In genomic region chr4:97635296-97635755, GRCm38 (mm10) we compare ENCODE assay signal across 12 mouse cellular contexts.
A peak's percentile ranks its signal among the peaks of the same experiment; 100 is the strongest.
DNase-seq lines count a peak whose midpoint lies in the region; ATAC-seq lines count a peak whose summit lies in the region.
"Had no signal": no experiment of that assay in that cellular context is flagged by ENCODE, and none has a peak within 500 bp of the region (broad histone marks: within the 10 kb centered on the region; RNA-seq: fewer than 3 reads in every experiment).

No protein-coding gene starts in this region.

- peak overlapping the region; percentile 68 for H3K27ac ChIP-seq in forebrain, embryonic 10.5 days
- 0 out of 2 replicates have a peak overlapping the region, but pooled peaks have one; percentile 51 for H3K27ac ChIP-seq in hindbrain, embryonic 15.5 days (replicated peaks)
- H3K27ac ChIP-seq in neural tube, embryonic 12.5 days, result peak overlapping the region; percentile 11; the same call in 1 of the 2 replicates
- H3K27ac ChIP-seq: heart, embryonic 13.5 days; lung, embryonic 15.5 days had no signal

- DNase-seq in layer of hippocampus, adult 9-11 months, result peak; percentile 35
- no peak for DNase-seq in layer of hippocampus, adult 9-10 months (ENCODE audit: low spot score)
- DNase-seq in forebrain, embryonic 10.5 days (ENCODE audit: extremely low spot score, low spot score), result no peak
- no peak for DNase-seq in ovary, adult 18-20 months (ENCODE audit: low spot score)
- DNase-seq in gastrocnemius, postnatal 4 days (ENCODE audit: low spot score in 2 of 2), result no peak
- DNase-seq in gastrocnemius, adult 18-20 months (ENCODE audit: low spot score), result no peak
- DNase-seq: thymus, postnatal 36 days had no signal

- WGBS in forebrain, embryonic 10.5 days, result 49% methylated on average over 6 of the region's 6 CpGs
- WGBS in hindbrain, embryonic 15.5 days, result 16% methylated on average over 6 of the region's 6 CpGs
- WGBS in neural tube, embryonic 12.5 days, result 16% methylated on average over 6 of the region's 6 CpGs

- peak; percentile 72 for ATAC-seq in hindbrain, embryonic 15.5 days (ENCODE audit: low FRiP score, low read depth)
- peak; percentile 53 for ATAC-seq in neural tube, embryonic 12.5 days (ENCODE audit: low FRiP score, low read depth)
- ATAC-seq: intestine, postnatal 0 days had no signal

- peaks cover 22% of the 10 kb centered on the region for H3K4me1 ChIP-seq in forebrain, embryonic 10.5 days
- peaks cover 8% of the 10 kb centered on the region; the same call in 1 of the 2 replicates for H3K4me1 ChIP-seq in hindbrain, embryonic 15.5 days (replicated peaks)
- peaks cover 14% of the 10 kb centered on the region for H3K4me1 ChIP-seq in neural tube, embryonic 12.5 days

- no peak overlapping the region for H3K4me2 ChIP-seq in hindbrain, embryonic 15.5 days
- H3K4me2 ChIP-seq in neural tube, embryonic 12.5 days (replicated peaks), result no peak overlapping the region
- H3K4me2 ChIP-seq: heart, embryonic 13.5 days; lung, embryonic 15.5 days had no signal

- H3K9me3 ChIP-seq in forebrain, embryonic 10.5 days, result no peaks in the 10 kb centered on the region
- H3K9me3 ChIP-seq in hindbrain, embryonic 15.5 days, result no peaks in the 10 kb centered on the region
- no peaks in the 10 kb centered on the region for H3K9me3 ChIP-seq in neural tube, embryonic 12.5 days
- H3K9me3 ChIP-seq: heart, embryonic 13.5 days; lung, embryonic 15.5 days had no signal

- peaks cover 20% of the 10 kb centered on the region; the same call in 1 of the 2 replicates for H3K27me3 ChIP-seq in forebrain, embryonic 10.5 days (ENCODE audit: poor library complexity, severe bottlenecking)
- H3K27me3 ChIP-seq in hindbrain, embryonic 15.5 days, result no peaks in the 10 kb centered on the region
- no peaks in the 10 kb centered on the region for H3K27me3 ChIP-seq in neural tube, embryonic 12.5 days (replicated peaks)
- H3K27me3 ChIP-seq: heart, embryonic 13.5 days; lung, embryonic 15.5 days had no signal

- no peak overlapping the region for H3K9ac ChIP-seq in hindbrain, embryonic 15.5 days
- H3K9ac ChIP-seq in neural tube, embryonic 12.5 days, result no peak overlapping the region
- H3K9ac ChIP-seq: heart, embryonic 13.5 days; lung, embryonic 15.5 days had no signal

- H3K4me3 ChIP-seq in forebrain, embryonic 10.5 days, result no peak overlapping the region
- H3K4me3 ChIP-seq in hindbrain, embryonic 15.5 days, result no peak overlapping the region
- no peak overlapping the region for H3K4me3 ChIP-seq in neural tube, embryonic 12.5 days
- H3K4me3 ChIP-seq: heart, embryonic 13.5 days; lung, embryonic 15.5 days had no signal

- no peaks in the 10 kb centered on the region for H3K36me3 ChIP-seq in forebrain, embryonic 10.5 days (replicated peaks)
- no peaks in the 10 kb centered on the region for H3K36me3 ChIP-seq in hindbrain, embryonic 15.5 days
- H3K36me3 ChIP-seq in neural tube, embryonic 12.5 days, result no peaks in the 10 kb centered on the region
- H3K36me3 ChIP-seq: heart, embryonic 13.5 days; lung, embryonic 15.5 days had no signal

Comparison
In these comparisons a context has a peak if more than half of its experiments do, and no peak if none do; other contexts are left out.
1. H3K27ac ChIP-seq: peak in every context shown above with its lines; median percentile 68 in forebrain, embryonic 10.5 days; 51 in hindbrain, embryonic 15.5 days; 11 in neural tube, embryonic 12.5 days.